Mouse (Mus musculus) ES-CJ7 (cell line): Measurements from ENCODE around the gene Cldn17.
A peak's percentile ranks its signal among the peaks of the same experiment; 100 is the strongest.

Experiments
- DNase-seq: peaks from one replicate; pipeline ENCODE4 v3.0.0; 2011; ENCODE audit warnings: low read depth, low spot score

Gene Cldn17

DNA sequence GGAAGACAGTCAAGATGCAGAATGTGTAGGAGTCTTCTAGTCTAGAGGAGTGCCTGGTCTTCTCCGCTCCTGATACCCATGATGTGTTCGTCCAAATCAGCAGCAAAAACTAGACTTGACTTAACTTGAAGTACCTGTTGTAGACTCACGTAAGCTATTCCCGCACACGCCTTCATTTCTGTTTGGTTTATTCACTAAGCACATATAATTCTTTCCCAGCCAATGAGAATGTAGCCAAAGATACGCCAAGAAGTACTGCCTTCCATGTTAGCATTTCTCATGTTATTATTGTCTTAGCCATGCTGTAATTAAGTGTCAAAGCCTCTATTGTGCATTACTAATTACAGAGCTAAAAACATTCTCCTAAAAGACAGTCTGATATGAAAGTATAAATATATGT, at the start of gene Cldn17:
Gene Cldn17 (minus strand): TSS at position 101 of the 400 bp plus-strand sequence.
- no peak for DNase-seq

- peak; percentile 62 for DNase-seq
Measured at GRCm38 (mm10) chr16:88542488-88542887, 35.7 kb upstream of the Cldn17 start.

DNA sequence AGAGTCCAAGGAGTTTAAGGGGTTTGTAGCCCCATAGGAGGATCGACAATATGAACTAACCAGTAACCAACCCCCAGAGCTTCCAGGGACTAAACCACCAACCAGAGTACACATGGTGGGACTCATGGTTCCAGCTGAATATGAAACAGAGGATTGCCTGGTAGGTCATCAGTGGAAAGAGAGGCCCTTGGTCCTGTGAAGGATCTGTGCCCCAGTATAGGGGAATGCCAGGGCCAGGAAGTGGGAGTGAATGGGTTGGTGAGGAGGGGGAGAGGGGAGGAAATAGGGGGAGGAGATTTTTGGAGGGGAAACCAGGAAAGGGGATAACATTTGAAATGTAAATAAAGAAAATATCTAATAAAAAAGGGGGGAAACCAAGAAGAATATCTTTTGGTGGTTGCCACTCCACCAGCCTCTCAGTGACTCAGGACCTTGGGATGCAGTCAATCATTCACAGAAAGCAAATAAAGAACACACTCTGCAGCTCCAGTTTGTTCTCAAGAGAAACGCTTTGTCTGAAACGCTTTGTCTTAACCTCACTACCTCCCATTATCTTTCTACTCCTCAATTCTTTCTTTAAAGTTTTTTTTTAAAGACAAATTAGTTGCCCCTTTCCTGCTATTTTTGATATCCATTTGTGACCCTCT, 33.2 kb upstream of the Cldn17 start:
- no peak for DNase-seq

DNA sequence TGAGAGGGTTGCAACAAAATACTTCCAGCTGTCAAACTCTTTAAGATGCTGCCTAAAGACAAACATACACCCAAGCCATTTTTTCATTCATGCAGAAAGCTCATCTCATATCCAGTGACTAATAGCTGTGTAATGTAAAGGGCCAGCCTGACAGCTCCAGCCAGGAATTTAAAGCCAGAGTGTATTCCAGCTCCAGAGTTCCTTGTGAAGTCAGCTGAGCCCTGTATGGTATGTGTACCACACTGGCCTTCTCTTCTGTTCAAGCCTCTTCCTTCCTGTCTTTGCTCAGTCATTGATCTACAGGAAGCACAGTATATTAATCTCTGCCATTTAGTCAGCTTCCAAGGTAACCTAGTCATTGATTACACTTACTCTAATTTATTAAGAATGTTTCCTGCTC, 4.6 kb upstream of the Cldn17 start:
- no peak for DNase-seq

- DNase-seq: no peak
Measured at GRCm38 (mm10) chr16:88508150-88508549, 1.4 kb upstream of the Cldn17 start.

GRCm38 (mm10) chr16:88506338-88506737, 440 bp downstream of the Cldn17 start:
- no peak for DNase-seq

GRCm38 (mm10) chr16:88488096-88488495, 18.7 kb downstream of the Cldn17 start:
- DNase-seq: no peak

GRCm38 (mm10) chr16:88480011-88480774, 26.6 kb downstream of the Cldn17 start:
- no peak for DNase-seq

DNA sequence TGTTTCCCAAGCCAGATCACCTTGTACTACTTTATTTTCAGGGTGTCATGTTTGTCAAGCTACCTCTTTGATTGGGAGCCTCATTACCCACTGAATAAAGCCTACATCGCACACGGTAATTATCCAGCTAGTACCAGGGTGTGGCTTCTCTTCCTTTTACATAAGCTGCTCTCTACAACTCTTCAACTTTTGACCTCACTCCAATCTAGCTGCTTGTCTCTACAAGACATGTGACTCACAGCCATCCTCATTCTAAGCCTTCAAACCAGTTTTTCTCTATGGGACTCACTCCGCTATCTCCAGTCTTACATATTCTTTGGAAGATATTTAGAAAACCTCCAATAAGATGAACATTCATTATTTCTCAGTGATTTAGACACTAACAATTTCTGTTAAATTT, 43.5 kb downstream of the Cldn17 start:
- peak; percentile 2 for DNase-seq
